Mouse (Mus musculus): ENCODE measurements around the gene Prrc2b.

DNA sequence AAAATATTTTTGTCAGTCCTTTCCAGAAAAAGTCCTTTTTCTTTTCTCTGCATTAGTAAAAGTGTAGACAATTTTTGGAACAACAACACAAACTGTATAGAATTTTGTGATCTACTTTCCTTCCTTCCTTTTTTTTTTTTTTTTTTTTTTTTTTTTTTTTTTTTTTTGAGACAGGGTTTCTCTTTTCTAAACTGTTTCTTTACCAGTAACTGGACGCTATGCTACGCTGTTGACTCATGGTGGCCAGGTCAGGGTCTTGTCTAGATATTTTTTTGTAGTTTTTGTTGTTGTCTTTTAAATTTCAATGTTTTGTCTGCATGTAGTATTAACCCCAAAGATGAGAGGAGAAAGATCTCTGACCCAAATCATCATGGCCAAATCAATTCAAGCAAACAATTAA, 29.1 kb upstream of the Prrc2b start:
- TF ChIP-seq CTCF (IDR thresholded peaks at IDR 0.05; ENCODE audit: low read depth, low read length), result no peak
- no peak for TF ChIP-seq POLR2A (IDR thresholded peaks at IDR 0.05; ENCODE audit: extremely low read depth, insufficient read depth, low read length)

Data from liver, adult 2 months (tissue).